Mouse (Mus musculus): ENCODE data around the gene Chrnd. TPM values are rescaled to one million over a fixed set of nuclear protein-coding genes. Genes with fewer than 3 reads are reported as not detected.

Gene Chrnd
- polyA plus RNA-seq, 1 experiment from 2014 or later: not detected

DNA sequence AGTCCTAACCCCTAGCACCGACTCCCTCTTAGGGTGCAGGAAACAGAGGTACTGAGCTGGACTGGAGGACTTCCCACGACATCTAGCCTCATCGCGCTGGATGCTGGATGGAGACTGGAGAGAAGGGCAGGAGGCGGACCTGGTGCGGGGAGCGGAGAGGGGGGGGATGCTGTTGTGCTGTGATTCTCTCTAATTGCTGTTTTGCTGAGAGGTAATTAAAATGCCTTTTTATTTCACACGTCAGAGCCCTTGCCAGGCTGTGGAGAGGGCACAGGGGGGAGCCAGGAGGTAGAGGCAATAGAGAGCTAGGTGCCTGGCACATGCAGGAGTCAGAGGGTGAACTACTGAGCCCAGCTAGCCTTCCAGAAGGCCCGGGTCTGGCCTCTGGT, 25.6 kb upstream of the Chrnd start:
- Histone ChIP-seq H3K4me2 (replicated peaks; ENCODE audit: low read depth) (no peak overlapping the region), H3K4me1 (replicated peaks; ENCODE audit: control insufficient read depth, insufficient read depth, low read length) (no peaks in the 10 kb centered on the region), H3K27me3 (replicated peaks; ENCODE audit: control insufficient read depth, insufficient read depth, low read length) (peaks cover 12% of the 10 kb centered on the region; the same call in 1 of the 2 replicates), H3K27ac (ENCODE audit: low read depth, low read length) (no peak overlapping the region), H3K4me3 (ENCODE audit: low read depth, low read length) (no peak overlapping the region), H3K9ac (ENCODE audit: low read depth, low read length) (no peak overlapping the region), H3K9me3 (ENCODE audit: control insufficient read depth) (no peaks in the 10 kb centered on the region), H3K36me3 (ENCODE audit: control insufficient read depth, insufficient read depth) (no peaks in the 10 kb centered on the region)
- TF ChIP-seq CTCF (IDR thresholded peaks at IDR 0.05; ENCODE audit: low read depth): no peak
- 55% methylated on average over 9 of the region's 9 CpGs for WGBS
- ATAC-seq: no peak

DNA sequence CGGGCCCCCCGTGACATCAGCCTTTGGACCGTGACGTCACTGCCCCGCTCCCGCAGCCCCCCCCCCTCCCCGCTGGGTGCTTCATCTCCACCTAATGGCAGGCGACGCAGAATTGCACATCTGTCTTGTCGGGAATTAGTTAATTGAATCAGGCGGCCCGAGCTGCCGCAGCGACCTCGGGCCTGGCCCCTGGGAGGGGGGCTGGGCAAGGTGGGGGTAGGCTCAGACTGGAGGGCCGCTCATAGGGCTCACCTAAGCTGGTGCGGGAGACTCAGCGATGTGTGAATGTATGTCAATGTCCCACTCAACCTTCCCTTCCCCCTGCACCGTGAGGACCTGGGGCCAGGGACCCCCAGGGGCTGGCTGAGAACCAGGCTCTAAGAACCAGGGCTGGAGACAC, 19.9 kb upstream of the Chrnd start:
- no peak for ATAC-seq
- Histone ChIP-seq H3K4me2 (replicated peaks; ENCODE audit: low read depth) (no peak overlapping the region), H3K9me3 (ENCODE audit: control insufficient read depth) (no peaks in the 10 kb centered on the region), H3K4me3 (ENCODE audit: low read depth, low read length) (no peak overlapping the region), H3K27me3 (replicated peaks; ENCODE audit: control insufficient read depth, insufficient read depth, low read length) (peaks cover 12% of the 10 kb centered on the region; the same call in 1 of the 2 replicates), H3K36me3 (ENCODE audit: control insufficient read depth, insufficient read depth) (no peaks in the 10 kb centered on the region), H3K4me1 (replicated peaks; ENCODE audit: control insufficient read depth, insufficient read depth, low read length) (no peaks in the 10 kb centered on the region), H3K9ac (ENCODE audit: low read depth, low read length) (no peak overlapping the region), H3K27ac (ENCODE audit: low read depth, low read length) (no peak overlapping the region)
- 15% methylated on average over 18 of the region's 19 CpGs for WGBS
- no peak for TF ChIP-seq CTCF (IDR thresholded peaks at IDR 0.05; ENCODE audit: low read depth)

DNA sequence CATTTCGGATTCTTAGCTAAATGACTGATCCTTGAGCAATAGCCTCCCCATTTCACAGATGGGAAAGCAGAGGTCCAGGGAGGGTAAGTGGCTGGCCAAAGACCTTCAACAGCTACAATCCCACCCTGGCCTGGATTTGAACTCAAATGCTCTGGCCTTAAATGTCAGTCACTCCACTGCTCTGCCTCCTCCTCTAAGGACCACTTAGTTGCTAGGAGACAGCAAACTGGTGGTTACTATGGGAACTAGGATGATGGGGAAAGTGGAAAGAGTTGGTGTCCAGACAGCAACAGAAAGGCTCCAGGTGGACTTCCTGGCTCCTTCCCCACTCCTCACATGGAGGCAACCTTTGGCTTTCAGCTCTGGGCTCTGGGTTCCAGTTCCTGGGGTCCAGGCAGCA, 19.1 kb upstream of the Chrnd start:
- H3K27me3 ChIP-seq (replicated peaks; ENCODE audit: control insufficient read depth, insufficient read depth, low read length): peaks cover 12% of the 10 kb centered on the region; the same call in 1 of the 2 replicates
- WGBS: 68% methylated on average over 1 of the region's 1 CpGs

DNA sequence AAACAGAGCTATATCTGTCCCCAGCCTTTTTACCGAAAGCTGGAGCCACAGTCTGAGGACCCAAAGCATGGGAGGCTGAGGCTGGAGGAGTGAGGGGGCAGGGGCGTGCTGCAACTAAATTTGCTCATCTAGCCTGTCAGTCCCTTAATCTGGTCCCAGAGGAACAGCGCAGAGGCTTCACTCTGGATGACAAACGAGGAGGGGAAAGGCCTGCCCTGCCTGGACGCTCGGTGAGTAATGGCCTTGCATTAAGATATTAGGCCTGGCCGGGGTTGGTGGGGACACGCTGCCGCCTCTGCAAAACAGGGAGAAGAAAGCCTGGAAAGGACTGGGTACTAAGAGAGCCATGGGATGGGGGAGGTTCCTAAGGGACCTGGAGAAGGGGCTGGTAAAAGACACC, 18.1 kb upstream of the Chrnd start:
- Histone ChIP-seq H3K9me3 (ENCODE audit: control insufficient read depth) (no peaks in the 10 kb centered on the region), H3K4me2 (replicated peaks; ENCODE audit: low read depth) (no peak overlapping the region), H3K27me3 (replicated peaks; ENCODE audit: control insufficient read depth, insufficient read depth, low read length) (peaks cover 12% of the 10 kb centered on the region; the same call in 1 of the 2 replicates), H3K4me1 (replicated peaks; ENCODE audit: control insufficient read depth, insufficient read depth, low read length) (no peaks in the 10 kb centered on the region), H3K27ac (ENCODE audit: low read depth, low read length) (no peak overlapping the region), H3K36me3 (ENCODE audit: control insufficient read depth, insufficient read depth) (no peaks in the 10 kb centered on the region), H3K4me3 (ENCODE audit: low read depth, low read length) (no peak overlapping the region), H3K9ac (ENCODE audit: low read depth, low read length) (no peak overlapping the region)
- 58% methylated on average over 9 of the region's 9 CpGs for WGBS
- TF ChIP-seq CTCF (IDR thresholded peaks at IDR 0.05; ENCODE audit: low read depth): no peak
- no peak for ATAC-seq

More for the DNA sequence above, 19.1 kb upstream of the Chrnd start:
- Histone ChIP-seq H3K27ac (ENCODE audit: low read depth, low read length) (no peak overlapping the region), H3K9ac (ENCODE audit: low read depth, low read length) (no peak overlapping the region), H3K4me3 (ENCODE audit: low read depth, low read length) (no peak overlapping the region), H3K4me2 (replicated peaks; ENCODE audit: low read depth) (no peak overlapping the region), H3K4me1 (replicated peaks; ENCODE audit: control insufficient read depth, insufficient read depth, low read length) (no peaks in the 10 kb centered on the region), H3K36me3 (ENCODE audit: control insufficient read depth, insufficient read depth) (no peaks in the 10 kb centered on the region), H3K9me3 (ENCODE audit: control insufficient read depth) (no peaks in the 10 kb centered on the region)
- no peak for TF ChIP-seq CTCF (IDR thresholded peaks at IDR 0.05; ENCODE audit: low read depth)
- ATAC-seq: no peak

DNA sequence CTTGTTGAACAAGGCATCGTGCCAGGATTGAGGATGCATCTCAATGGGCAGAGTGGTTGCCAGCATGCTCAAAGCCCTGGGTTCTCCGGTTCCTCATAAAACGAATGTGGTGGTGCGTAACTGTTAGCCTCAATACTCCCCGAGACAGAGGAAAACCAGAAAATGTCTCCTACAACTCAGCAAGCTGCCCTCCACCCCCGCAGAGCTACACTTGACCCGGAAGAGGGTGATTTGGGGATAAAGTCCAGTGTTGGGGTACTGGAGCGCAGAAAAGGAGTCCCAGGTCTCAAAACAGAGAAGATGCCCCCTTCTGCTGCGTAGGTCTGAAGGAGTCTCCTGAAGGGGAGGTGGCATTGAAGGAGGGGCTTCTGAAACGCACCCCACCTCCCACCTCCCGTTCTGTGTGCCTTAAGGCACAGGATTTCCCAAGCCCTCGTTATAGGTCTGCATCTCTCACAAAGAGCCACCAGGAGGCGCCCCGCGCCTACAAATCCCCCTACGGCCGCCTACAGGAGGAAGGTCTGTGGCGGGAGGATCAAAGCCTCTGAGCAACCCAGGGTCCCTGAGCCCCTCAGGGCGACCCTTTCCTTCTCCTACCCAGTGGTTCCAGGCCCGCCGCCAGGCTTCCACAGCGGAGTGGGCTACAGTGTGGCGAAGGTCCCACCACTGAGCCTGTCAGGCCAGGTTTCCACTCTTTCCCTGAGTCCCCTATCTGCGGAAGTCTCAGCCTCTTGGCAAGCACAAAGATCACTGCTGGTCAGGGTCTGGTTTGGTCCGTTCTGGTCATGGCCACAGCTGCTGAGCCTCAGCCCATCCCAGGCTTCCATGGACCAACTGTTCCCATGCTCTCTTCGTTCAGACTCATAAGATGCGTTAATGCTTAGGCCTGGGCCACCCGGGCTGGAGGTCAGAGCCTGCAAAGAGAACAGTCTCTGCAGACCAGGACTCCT, 16.1 kb upstream of the Chrnd start:
- peak overlapping the region; percentile 55 for H3K4me2 ChIP-seq (replicated peaks; ENCODE audit: low read depth)
- H3K27me3 ChIP-seq (replicated peaks; ENCODE audit: control insufficient read depth, insufficient read depth, low read length): peaks cover 8% of the 10 kb centered on the region; the same call in 1 of the 2 replicates
- H3K4me3 ChIP-seq (ENCODE audit: low read depth, low read length): no peak overlapping the region
- ATAC-seq: peak; percentile 49; the same call in 1 of the 2 replicates
- WGBS: 28% methylated on average over 28 of the region's 28 CpGs
- no peak overlapping the region for H3K27ac ChIP-seq (ENCODE audit: low read depth, low read length)
- H3K9me3 ChIP-seq (ENCODE audit: control insufficient read depth): no peaks in the 10 kb centered on the region
- no peak overlapping the region for H3K9ac ChIP-seq (ENCODE audit: low read depth, low read length)
- no peaks in the 10 kb centered on the region for H3K4me1 ChIP-seq (replicated peaks; ENCODE audit: control insufficient read depth, insufficient read depth, low read length)
- peak; percentile 79 for TF ChIP-seq CTCF (IDR thresholded peaks at IDR 0.05; ENCODE audit: low read depth)
- H3K36me3 ChIP-seq (ENCODE audit: control insufficient read depth, insufficient read depth): no peaks in the 10 kb centered on the region

DNA sequence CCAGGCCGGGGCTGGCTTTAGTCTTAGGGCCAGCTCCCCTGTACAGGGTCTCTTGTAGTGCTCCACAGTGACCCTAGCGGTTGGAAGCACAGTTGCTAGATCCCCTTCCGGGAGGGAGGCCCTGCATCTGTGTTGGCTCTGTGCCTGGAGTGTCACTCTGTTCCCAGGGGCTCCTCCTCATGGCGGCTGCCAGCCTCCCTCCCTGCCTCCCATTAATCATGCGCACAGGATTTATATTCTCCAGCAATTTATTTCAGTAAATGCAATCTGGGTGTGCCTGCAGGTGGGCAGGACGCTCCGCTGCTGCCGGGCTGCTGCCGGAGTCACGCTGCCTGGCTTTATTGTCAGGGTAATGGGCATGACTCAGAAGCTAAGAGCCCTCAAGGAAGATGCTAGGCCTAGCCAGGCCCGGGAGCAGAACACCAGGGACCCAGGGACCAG, 14.5 kb upstream of the Chrnd start:
- Histone ChIP-seq H3K36me3 (ENCODE audit: control insufficient read depth, insufficient read depth) (no peaks in the 10 kb centered on the region), H3K9me3 (ENCODE audit: control insufficient read depth) (no peaks in the 10 kb centered on the region), H3K4me2 (replicated peaks; ENCODE audit: low read depth) (0 out of 2 replicates have a peak overlapping the region, but pooled peaks have one; percentile 21), H3K27me3 (replicated peaks; ENCODE audit: control insufficient read depth, insufficient read depth, low read length) (peaks cover 8% of the 10 kb centered on the region; the same call in 1 of the 2 replicates), H3K4me3 (ENCODE audit: low read depth, low read length) (no peak overlapping the region), H3K9ac (ENCODE audit: low read depth, low read length) (no peak overlapping the region), H3K4me1 (replicated peaks; ENCODE audit: control insufficient read depth, insufficient read depth, low read length) (no peaks in the 10 kb centered on the region), H3K27ac (ENCODE audit: low read depth, low read length) (no peak overlapping the region)
- WGBS: 10% methylated on average over 11 of the region's 11 CpGs
- peak; percentile 69 for TF ChIP-seq CTCF (IDR thresholded peaks at IDR 0.05; ENCODE audit: low read depth)
- peak; percentile 42; the same call in 1 of the 2 replicates for ATAC-seq
